Mouse (Mus musculus) G1E (cell line): ENCODE results near the gene Tmtc1.

ENCODE experiments used
- CTCF ChIP-seq: IDR thresholded peaks from 2 replicates; pipeline ENCODE4 v1.5.1; 2012; ENCODE audit warnings: low read depth, low read length, inconsistent platforms, mixed read lengths
- GATA1 ChIP-seq: IDR thresholded peaks from 2 replicates; pipeline ENCODE4 v1.6.1; 2012; ENCODE audit warnings: borderline replicate concordance, low read length, inconsistent platforms, mixed read lengths

GRCm38 (mm10) chr6:148248625-148249024, 195.6 kb downstream of the Tmtc1 start:
- TF ChIP-seq GATA1 (no peak), CTCF (0 out of 2 replicates have a peak, but pooled peaks have one; percentile 3)
